Mouse (Mus musculus) cerebellum, postnatal 36 days (tissue): ENCODE results near the gene Git2.
A peak's percentile ranks its signal among the peaks of the same experiment; 100 is the strongest.

ENCODE experiments used
- DNase-seq, 2 experiments: peaks; one replicate each; pipeline ENCODE4 v3.0.0; 2021 to 2022; ENCODE audit warnings: mixed read lengths in 2 of 2

Gene Git2

DNA sequence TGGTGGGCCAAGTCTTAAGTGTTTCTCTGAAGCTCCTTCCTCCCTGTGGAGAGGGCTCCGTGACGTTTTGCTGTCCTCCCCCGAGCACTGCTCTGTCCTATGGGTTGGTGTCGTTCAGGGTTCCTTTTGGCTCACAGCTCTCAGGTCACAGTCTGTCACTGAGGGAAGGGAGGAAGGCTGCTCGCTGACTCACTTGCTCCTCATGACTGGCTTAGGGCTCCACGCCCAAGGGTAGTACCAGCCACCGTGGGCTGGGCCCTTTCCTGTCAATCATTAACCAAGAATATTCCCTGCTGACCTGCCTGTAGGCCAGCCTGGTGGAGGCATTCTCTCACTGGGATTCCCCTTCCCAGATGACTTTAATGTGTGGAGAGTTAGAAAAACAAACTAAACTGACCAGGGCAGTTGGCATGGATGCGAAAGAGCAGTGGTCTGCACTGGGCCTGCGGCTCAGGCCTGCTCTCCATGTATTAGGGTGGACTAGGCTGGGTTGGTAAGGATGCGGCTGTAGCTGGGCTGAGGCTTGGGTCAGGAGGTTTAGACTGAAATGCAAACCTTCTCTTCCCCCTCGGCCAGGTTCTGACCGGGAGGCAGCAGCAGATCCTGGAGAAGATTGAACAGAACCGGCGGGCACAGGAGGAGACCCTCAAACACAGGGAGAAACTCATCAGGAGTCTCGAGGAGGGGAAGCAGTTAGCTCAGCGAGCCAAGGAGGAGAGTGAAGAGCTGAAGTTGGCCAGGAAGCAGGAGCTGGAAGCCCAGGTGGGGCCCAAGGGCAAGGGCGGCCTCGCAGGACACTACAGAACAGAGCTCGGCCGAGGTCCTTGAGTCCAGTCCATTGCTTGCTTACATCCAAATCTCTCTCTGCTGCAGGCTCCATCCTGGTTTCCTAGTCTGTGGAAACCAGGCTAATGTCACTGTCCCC, 56.1 kb downstream of the Git2 start:
- DNase-seq = peak in 1 of 2 experiments; percentile 67

- peak; percentile 89 for DNase-seq
Measured at GRCm38 (mm10) chr5:114718483-114718882, 56.8 kb downstream of the Git2 start.

GRCm38 (mm10) chr5:114717937-114718336, 57.4 kb downstream of the Git2 start:
- DNase-seq = no peak

DNA sequence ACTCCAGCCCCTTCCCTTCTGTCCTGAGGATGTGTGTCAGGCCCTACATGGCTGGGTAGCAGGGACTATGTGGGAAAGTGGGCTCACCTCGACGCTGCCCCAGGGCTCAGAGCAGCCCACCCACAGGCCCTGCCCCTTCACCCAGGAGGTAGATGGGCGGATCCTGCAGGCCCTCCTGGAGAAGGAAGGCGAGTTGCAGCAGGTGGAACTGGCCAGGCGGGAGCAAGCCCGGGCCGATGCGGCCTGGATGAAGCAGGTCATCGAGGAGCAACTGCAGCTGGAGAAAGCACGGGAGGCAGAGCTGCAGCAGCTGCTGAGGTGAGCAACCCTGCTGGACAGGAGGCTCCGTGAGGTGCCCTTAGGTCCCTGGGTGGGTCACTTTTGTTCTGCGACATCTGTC, 58.0 kb downstream of the Git2 start:
- no peak for DNase-seq

DNA sequence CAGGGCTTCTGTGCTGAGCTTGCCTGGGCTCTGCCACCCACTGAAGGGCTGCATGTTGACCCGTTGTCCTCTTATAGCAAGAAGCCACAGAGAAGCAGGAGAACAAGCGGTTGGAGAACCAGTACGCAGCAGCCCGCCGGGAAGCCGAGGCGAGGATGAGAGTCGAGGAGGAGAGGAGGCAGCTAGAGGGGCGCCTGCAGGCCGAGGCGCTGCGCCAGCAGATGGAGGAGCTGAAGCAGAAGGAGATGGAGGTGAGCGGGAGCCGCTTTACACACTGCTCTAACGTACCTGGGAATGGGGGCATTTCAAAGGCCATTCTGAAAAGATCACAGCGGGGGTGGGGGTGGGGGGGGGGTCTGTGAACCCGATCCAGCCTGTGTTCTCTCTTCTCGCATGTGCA, 60.8 kb downstream of the Git2 start:
- no peak for DNase-seq

DNA sequence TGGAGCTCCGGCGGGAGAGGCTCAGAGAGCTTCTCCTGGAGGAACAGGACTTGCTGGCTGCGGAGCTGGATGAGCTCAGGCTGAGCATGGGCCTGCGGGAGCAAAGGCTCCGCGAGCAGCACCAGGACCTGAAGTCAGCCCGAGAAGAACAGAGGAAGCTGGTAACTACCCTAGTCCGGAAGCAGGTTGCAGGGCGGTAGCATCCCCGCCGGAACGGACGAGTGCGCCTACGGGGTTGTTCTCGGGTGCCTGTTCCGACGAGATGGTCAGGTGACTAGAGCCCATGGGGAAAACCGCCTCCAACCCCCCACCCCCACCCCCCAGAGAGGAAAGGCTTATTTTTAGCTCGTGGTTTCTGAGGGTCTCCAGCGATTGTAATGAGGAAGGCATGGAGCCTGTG, 66.0 kb downstream of the Git2 start:
- DNase-seq = no peak

GRCm38 (mm10) chr5:114708491-114708890, 66.8 kb downstream of the Git2 start:
- peak; percentile 56 to 57 for DNase-seq

- DNase-seq = peak; percentile 97 to 98
Measured at GRCm38 (mm10) chr5:114707265-114708068, 67.8 kb downstream of the Git2 start, which contains the start of gene Tchp. Gene Tchp (plus strand): TSS chr5:114707760.

GRCm38 (mm10) chr5:114702403-114703392, 72.6 kb downstream of the Git2 start:
- peak in 1 of 2 experiments; percentile 35 for DNase-seq

DNA sequence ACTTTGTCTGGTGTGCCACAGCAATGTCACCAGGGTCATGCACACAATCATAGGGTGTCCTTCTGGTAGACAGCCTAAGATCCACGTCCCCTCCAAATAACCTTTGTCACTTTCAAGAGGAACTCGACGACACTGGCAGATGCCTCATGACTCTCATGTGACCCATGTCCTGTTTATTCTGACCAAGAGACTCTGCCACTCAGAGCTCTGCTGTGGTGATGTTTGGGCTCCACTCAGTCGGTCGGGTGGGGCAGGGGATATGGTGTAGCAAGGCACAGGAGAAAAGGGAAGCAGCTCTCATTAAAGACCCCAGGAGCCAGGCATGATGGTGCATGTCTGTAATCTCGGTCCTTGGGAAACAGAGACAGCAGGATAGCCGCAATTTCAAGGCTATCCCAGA, 76.3 kb downstream of the Git2 start:
- no peak for DNase-seq

DNA sequence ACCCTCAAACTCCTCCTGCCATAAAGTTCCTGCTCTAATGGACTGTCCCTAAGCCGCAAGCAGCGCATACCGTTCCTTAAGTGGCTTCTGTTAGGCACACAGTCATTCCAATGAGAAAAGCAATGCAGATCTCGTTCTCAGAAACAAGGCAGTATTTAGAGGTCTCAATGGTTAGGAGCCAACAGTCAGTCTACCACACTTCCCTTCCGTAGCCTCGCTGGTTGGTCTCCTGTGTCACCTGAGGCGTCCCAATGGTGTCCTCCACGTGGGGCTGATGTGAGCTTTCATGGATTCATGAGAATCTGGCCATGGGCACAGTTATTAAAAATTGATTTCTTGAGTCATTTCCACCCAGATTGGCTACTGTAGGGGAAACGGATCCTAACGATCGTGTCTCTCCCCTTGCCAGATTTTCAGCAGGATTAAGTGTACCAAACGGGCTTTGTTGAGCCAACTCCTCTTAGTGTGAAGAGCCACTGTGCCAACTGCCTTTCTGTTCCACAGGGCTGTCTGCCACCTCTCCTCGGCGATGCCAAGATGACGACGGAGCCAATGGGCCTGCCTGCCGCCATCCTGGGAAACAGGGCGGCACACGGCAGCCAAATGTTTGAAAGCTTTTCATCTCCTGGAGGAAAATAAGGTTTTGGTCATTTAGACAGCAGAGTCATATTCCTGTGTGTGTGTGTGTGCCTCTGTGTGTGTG, 77.1 kb downstream of the Git2 start:
- peak; percentile 93 to 94 for DNase-seq

- DNase-seq = no peak
Measured at GRCm38 (mm10) chr5:114696939-114697338, 78.4 kb downstream of the Git2 start.

GRCm38 (mm10) chr5:114695775-114696174, 79.5 kb downstream of the Git2 start:
- DNase-seq = no peak

DNA sequence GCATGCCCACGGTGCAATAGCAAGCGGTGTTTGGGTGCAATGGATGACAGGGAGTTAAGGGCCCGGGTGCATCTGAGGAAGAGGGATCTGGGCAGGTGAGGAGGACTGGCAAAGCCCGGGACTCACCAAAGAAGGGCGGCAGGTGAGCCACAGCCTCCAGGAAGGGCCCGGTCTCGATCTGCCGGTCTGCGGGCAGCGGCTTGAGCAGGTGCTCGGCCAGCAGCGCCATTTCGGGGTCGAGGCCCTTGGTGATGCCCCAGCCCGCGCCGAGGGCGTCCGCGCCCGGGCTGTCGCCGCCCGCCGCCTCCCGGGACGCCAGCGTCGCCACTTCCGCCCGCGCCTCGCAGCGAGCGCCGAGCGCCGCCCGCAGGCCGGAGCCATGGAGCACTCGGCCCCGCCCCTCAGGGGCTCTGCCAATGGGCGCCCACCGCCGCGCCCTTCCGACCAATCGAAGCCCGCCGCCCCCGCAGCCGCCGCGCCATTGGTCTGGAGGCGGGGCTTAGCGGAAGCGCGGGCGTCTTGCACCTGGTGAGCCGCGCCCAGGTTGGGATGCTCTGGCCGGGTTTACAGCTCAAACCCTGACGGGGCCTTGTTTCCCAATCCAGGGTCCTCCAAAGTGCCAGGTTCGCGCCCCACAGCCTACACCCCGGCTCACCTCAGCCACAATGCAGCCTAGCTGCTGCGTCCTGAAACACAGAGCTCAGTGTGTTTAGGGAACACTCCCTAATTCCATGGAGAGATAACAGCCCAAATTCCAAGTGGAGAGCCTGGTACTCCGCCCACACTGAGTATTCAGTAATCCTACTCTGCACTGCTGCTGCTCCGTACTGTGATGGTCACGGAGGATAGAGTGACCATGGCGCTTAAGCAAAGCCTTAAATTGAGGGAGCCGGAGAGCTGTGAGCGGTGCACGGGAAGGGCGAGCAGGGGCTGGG, 84.4 kb downstream of the Git2 start, which contains the start of gene Gltp:
Gene Gltp, minus strand, starts transcription at position 352 of the 935 bp plus-strand sequence.
- peak; percentile 92 to 96 for DNase-seq

- DNase-seq = no peak
Measured at GRCm38 (mm10) chr5:114689700-114690366, 85.5 kb downstream of the Git2 start.

DNA sequence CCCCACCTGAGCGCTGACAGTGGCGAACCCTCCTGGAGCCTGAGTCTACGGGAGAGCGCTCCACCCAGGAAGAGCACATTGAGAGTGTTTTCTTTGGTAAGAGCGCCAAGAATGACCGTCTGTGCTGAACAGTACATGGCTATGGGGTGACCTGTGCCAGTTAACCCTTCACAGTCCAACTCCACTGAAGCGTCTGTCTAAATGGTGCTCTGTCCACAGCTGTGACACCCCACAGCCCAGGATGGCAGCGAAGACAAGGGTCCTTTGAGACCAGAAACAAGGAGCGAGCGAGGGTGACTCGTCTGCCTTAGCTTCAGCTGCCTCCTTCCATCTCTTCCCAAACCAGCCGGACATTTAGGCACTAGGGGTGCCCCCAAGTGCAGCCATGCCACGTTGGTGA, 86.6 kb downstream of the Git2 start:
- DNase-seq = no peak

GRCm38 (mm10) chr5:114687901-114688300, 87.4 kb downstream of the Git2 start:
- no peak for DNase-seq

- no peak for DNase-seq
Measured at GRCm38 (mm10) chr5:114686726-114687210, 88.5 kb downstream of the Git2 start.

DNA sequence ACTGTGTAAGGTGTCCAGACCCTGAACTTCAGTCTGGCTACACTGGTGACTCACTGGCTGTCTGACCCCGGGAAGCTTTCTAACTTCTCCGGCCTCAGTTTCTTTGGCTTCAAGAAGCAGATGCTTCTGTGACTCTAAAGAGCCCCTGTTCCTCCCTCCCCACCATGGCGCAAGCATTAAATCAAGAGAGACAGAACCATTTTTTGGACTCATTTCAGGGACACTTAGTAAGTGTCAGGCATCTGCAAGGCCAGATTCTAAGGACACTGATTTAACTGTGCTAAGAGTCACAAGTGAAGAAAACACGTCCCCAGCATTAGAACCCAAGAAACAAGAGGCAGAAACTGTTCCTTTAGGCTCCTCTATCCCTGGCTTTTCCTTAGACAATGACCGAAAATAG, 89.3 kb downstream of the Git2 start:
- no peak for DNase-seq

GRCm38 (mm10) chr5:114681717-114682116, 93.6 kb downstream of the Git2 start:
- DNase-seq = peak; percentile 67 to 71
